Mouse (Mus musculus): ENCODE data around the gene Cyp2c23. TPM values are rescaled to one million over a fixed set of nuclear protein-coding genes. Genes with fewer than 3 reads are reported as not detected.

The Cyp2c23 gene
- polyA plus RNA-seq, 1 experiment, result 0.38 TPM

- TF ChIP-seq POLR2AphosphoS2 (IDR thresholded peaks at IDR 0.05; ENCODE audit: insufficient read length, low read depth) (no peak), CEBPB (IDR thresholded peaks at IDR 0.05; ENCODE audit: insufficient read depth, poor library complexity, severe bottlenecking) (no peak), TCF12 (IDR thresholded peaks at IDR 0.05; ENCODE audit: insufficient read depth, poor library complexity, severe bottlenecking) (no peak), MYOD1 (IDR thresholded peaks at IDR 0.05; ENCODE audit: control insufficient read depth in 1 of 3, insufficient read length in 2 of 3, low read depth in 2 of 3) (no peak), POLR2A (IDR thresholded peaks at IDR 0.05; ENCODE audit: insufficient read length, low read depth) (no peak), REST (IDR thresholded peaks at IDR 0.05; ENCODE audit: insufficient read depth, insufficient read length) (no peak), TCF3 (IDR thresholded peaks at IDR 0.05; ENCODE audit: insufficient read length, low read depth) (no peak), E2F4 (IDR thresholded peaks at IDR 0.05; ENCODE audit: insufficient read depth) (no peak), SRF (IDR thresholded peaks at IDR 0.05; ENCODE audit: control insufficient read depth, insufficient read length, low read depth) (no peak), MYOG (IDR thresholded peaks at IDR 0.05; ENCODE audit: control insufficient read depth in 1 of 3, insufficient read depth in 1 of 3, insufficient read length in 2 of 3, low read depth in 2 of 3) (no peak), MAX (IDR thresholded peaks at IDR 0.05; ENCODE audit: low read depth) (no peak), USF1 (IDR thresholded peaks at IDR 0.05; ENCODE audit: low read depth) (no peak)
- H3K36me3 ChIP-seq (ENCODE audit: control insufficient read depth, insufficient read depth), result no peaks in the 10 kb centered on the region
These were observed 62.5 kb downstream of the Cyp2c23 start for GRCm38 (mm10) chr19:43966481-43966880.

GRCm38 (mm10) chr19:43965496-43966085, 63.4 kb downstream of the Cyp2c23 start:
- Histone ChIP-seq H3K4me3 (no peak overlapping the region), H3K36me3 (ENCODE audit: control insufficient read depth, insufficient read depth) (no peaks in the 10 kb centered on the region), H3ac (ENCODE audit: control insufficient read depth, insufficient read length) (no peak overlapping the region), H3K79me2 (ENCODE audit: control insufficient read depth, insufficient read depth) (no peaks in the 10 kb centered on the region), H3K4me2 (ENCODE audit: low read depth) (no peak overlapping the region), H3K27me3 (ENCODE audit: control insufficient read depth, insufficient read depth, insufficient read length) (no peaks in the 10 kb centered on the region)
- TF ChIP-seq POLR2AphosphoS2 (IDR thresholded peaks at IDR 0.05; ENCODE audit: insufficient read length, low read depth), result no peak
- no peak for TF ChIP-seq REST (IDR thresholded peaks at IDR 0.05; ENCODE audit: insufficient read depth, insufficient read length)
- TF ChIP-seq TCF3 (IDR thresholded peaks at IDR 0.05; ENCODE audit: insufficient read length, low read depth), result no peak
- TF ChIP-seq POLR2A (IDR thresholded peaks at IDR 0.05; ENCODE audit: insufficient read length, low read depth), result no peak
- TF ChIP-seq USF1 (IDR thresholded peaks at IDR 0.05; ENCODE audit: low read depth), result no peak

More at GRCm38 (mm10) chr19:43966481-43966880, 62.5 kb downstream of the Cyp2c23 start:
- H3K27me3 ChIP-seq (ENCODE audit: control insufficient read depth, insufficient read depth, insufficient read length), result no peaks in the 10 kb centered on the region
- no peaks in the 10 kb centered on the region for H3K79me2 ChIP-seq (ENCODE audit: control insufficient read depth, insufficient read depth)
- H3K4me2 ChIP-seq (ENCODE audit: low read depth), result no peak overlapping the region
- H3K4me3 ChIP-seq, result no peak overlapping the region
- no peak overlapping the region for H3ac ChIP-seq (ENCODE audit: control insufficient read depth, insufficient read length)

GRCm38 (mm10) chr19:43962795-43963194, 66.2 kb downstream of the Cyp2c23 start:
- Histone ChIP-seq H3ac (ENCODE audit: control insufficient read depth, insufficient read length) (no peak overlapping the region), H3K4me2 (ENCODE audit: low read depth) (no peak overlapping the region), H3K4me3 (no peak overlapping the region), H3K79me2 (ENCODE audit: control insufficient read depth, insufficient read depth) (no peaks in the 10 kb centered on the region), H3K27me3 (ENCODE audit: control insufficient read depth, insufficient read depth, insufficient read length) (no peaks in the 10 kb centered on the region), H3K36me3 (ENCODE audit: control insufficient read depth, insufficient read depth) (no peaks in the 10 kb centered on the region)
- TF ChIP-seq POLR2AphosphoS2 (IDR thresholded peaks at IDR 0.05; ENCODE audit: insufficient read length, low read depth) (no peak), E2F4 (IDR thresholded peaks at IDR 0.05; ENCODE audit: insufficient read depth) (no peak), MYOD1 (IDR thresholded peaks at IDR 0.05; ENCODE audit: control insufficient read depth in 1 of 3, insufficient read length in 2 of 3, low read depth in 2 of 3) (no peak), TCF12 (IDR thresholded peaks at IDR 0.05; ENCODE audit: insufficient read depth, poor library complexity, severe bottlenecking) (no peak), REST (IDR thresholded peaks at IDR 0.05; ENCODE audit: insufficient read depth, insufficient read length) (no peak), MAX (IDR thresholded peaks at IDR 0.05; ENCODE audit: low read depth) (no peak), MYOG (IDR thresholded peaks at IDR 0.05; ENCODE audit: control insufficient read depth in 1 of 3, insufficient read depth in 1 of 3, insufficient read length in 2 of 3, low read depth in 2 of 3) (no peak), POLR2A (IDR thresholded peaks at IDR 0.05; ENCODE audit: insufficient read length, low read depth) (no peak), USF1 (IDR thresholded peaks at IDR 0.05; ENCODE audit: low read depth) (no peak), CEBPB (IDR thresholded peaks at IDR 0.05; ENCODE audit: insufficient read depth, poor library complexity, severe bottlenecking) (no peak), TCF3 (IDR thresholded peaks at IDR 0.05; ENCODE audit: insufficient read length, low read depth) (no peak), SRF (IDR thresholded peaks at IDR 0.05; ENCODE audit: control insufficient read depth, insufficient read length, low read depth) (no peak)

- H3K4me3 ChIP-seq, result no peak overlapping the region
- TF ChIP-seq MYOG (IDR thresholded peaks at IDR 0.05; ENCODE audit: control insufficient read depth in 1 of 3, insufficient read depth in 1 of 3, insufficient read length in 2 of 3, low read depth in 2 of 3), result no peak
- no peak for TF ChIP-seq SRF (IDR thresholded peaks at IDR 0.05; ENCODE audit: control insufficient read depth, insufficient read length, low read depth)
- TF ChIP-seq POLR2A (IDR thresholded peaks at IDR 0.05; ENCODE audit: insufficient read length, low read depth), result no peak
- TF ChIP-seq MAX (IDR thresholded peaks at IDR 0.05; ENCODE audit: low read depth), result no peak
- TF ChIP-seq REST (IDR thresholded peaks at IDR 0.05; ENCODE audit: insufficient read depth, insufficient read length), result no peak
- TF ChIP-seq TCF12 (IDR thresholded peaks at IDR 0.05; ENCODE audit: insufficient read depth, poor library complexity, severe bottlenecking), result no peak
- TF ChIP-seq MYOD1 (IDR thresholded peaks at IDR 0.05; ENCODE audit: control insufficient read depth in 1 of 3, insufficient read length in 2 of 3, low read depth in 2 of 3), result no peak
- no peak for TF ChIP-seq TCF3 (IDR thresholded peaks at IDR 0.05; ENCODE audit: insufficient read length, low read depth)
- no peak for TF ChIP-seq USF1 (IDR thresholded peaks at IDR 0.05; ENCODE audit: low read depth)
- no peak for TF ChIP-seq E2F4 (IDR thresholded peaks at IDR 0.05; ENCODE audit: insufficient read depth)
- no peak for TF ChIP-seq POLR2AphosphoS2 (IDR thresholded peaks at IDR 0.05; ENCODE audit: insufficient read length, low read depth)
- TF ChIP-seq CEBPB (IDR thresholded peaks at IDR 0.05; ENCODE audit: insufficient read depth, poor library complexity, severe bottlenecking), result no peak
- no peaks in the 10 kb centered on the region for H3K79me2 ChIP-seq (ENCODE audit: control insufficient read depth, insufficient read depth)
- no peaks in the 10 kb centered on the region for H3K36me3 ChIP-seq (ENCODE audit: control insufficient read depth, insufficient read depth)
- no peak overlapping the region for H3K4me2 ChIP-seq (ENCODE audit: low read depth)
- H3ac ChIP-seq (ENCODE audit: control insufficient read depth, insufficient read length), result no peak overlapping the region
- H3K27me3 ChIP-seq (ENCODE audit: control insufficient read depth, insufficient read depth, insufficient read length), result no peaks in the 10 kb centered on the region
These were observed 67.8 kb downstream of the Cyp2c23 start for GRCm38 (mm10) chr19:43961185-43961584.

All from myocyte (in vitro differentiated cells).